Mouse (Mus musculus): Measurements from ENCODE around the gene Gemin8.

DNA sequence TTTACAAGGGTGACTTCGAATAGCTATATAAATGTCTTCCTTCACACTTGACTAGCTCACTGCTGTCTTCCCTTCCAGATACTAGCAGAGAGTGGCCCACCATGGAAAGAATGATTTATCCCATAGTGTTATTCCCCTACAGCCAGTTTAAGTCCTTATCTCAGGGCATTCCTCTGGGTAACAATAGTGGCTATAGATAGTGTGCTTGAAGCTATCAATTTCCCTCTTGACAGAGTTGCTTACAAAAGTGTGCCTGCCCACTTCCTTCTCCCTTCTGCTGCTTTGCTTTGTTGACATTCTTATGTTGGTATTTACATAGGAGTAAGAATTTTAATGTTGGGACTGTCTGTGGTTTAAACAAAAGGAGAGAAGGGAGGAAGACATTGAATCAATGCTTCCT is 17.5 kb downstream of the Gemin8 start:
- no peak for TF ChIP-seq CTCF (IDR thresholded peaks at IDR 0.05; ENCODE audit: extremely low read depth, insufficient read depth, insufficient read length, insufficient replicate concordance)
- no peak for TF ChIP-seq POLR2A (IDR thresholded peaks at IDR 0.05; ENCODE audit: low read depth, low read length)
